Mouse (Mus musculus) neural tube, embryonic 14.5 days (tissue): Measurements from ENCODE around the gene Pappa. TPM values are rescaled to one million over a fixed set of nuclear protein-coding genes. Genes with fewer than 3 reads are reported as not detected.

Experiments
- ATAC-seq: fragments of 200-750 bp; cut with Nextera tagmentation; 2 replicates; pipeline ENCODE4 v1.8.0; 2017; ENCODE audit warnings: low read depth, mild to moderate bottlenecking, moderate TSS enrichment, moderate library complexity
- H3K27ac ChIP-seq: fragments of 300-500 bp; sonication (generic); 2 replicates; pipeline ENCODE4 v1.5.1; 2014; ENCODE audit warnings: low read depth, mild to moderate bottlenecking, control low read depth, low read length, moderate library complexity, mixed read lengths
- H3K27me3 ChIP-seq: fragments of 300-500 bp; sonication (generic); 2 replicates; pipeline ENCODE4 v1.6.1; 2014; ENCODE audit warnings: low read length; ENCODE audit not compliant: control insufficient read depth, insufficient read depth
- H3K36me3 ChIP-seq: fragments of 300-500 bp; sonication (generic); 2 replicates; pipeline ENCODE4 v1.6.1; 2014; ENCODE audit warnings: low read length, mixed read lengths; ENCODE audit not compliant: control insufficient read depth, insufficient read depth
- H3K4me1 ChIP-seq: fragments of 300-500 bp; sonication (generic); 2 replicates; pipeline ENCODE4 v1.6.1; 2014; ENCODE audit warnings: low read length; ENCODE audit not compliant: control insufficient read depth, insufficient read depth
- H3K4me2 ChIP-seq: fragments of 300-500 bp; sonication (generic); 2 replicates; pipeline ENCODE4 v1.6.1; 2014; ENCODE audit warnings: mild to moderate bottlenecking, low read depth, low read length, control low read depth
- H3K4me3 ChIP-seq: fragments of 300-500 bp; sonication (generic); 2 replicates; pipeline ENCODE4 v1.5.1; 2014; ENCODE audit warnings: low read depth, low read length, control low read depth, mixed read lengths
- H3K9ac ChIP-seq: fragments of 300-500 bp; sonication (generic); replicated peaks from 2 replicates; pipeline ENCODE4 v1.6.1; 2014; ENCODE audit warnings: low read depth, mild to moderate bottlenecking, control low read depth, low read length, mixed read lengths
- H3K9me3 ChIP-seq: fragments of 300-500 bp; sonication (generic); 2 replicates; pipeline ENCODE4 v1.6.1; 2016; ENCODE audit warnings: low read length; ENCODE audit not compliant: control insufficient read depth
- WGBS: fragments of 180-500 bp; shearing (Covaris S2); extraction: QIAGEN DNeasy Blood & Tissue Kit; methylation state at CpG from one replicate; pipeline ENCODE4 v1.1.7; 2014; 5-methylcytosine and 5-hydroxymethylcytosine counted together
- polyA plus RNA-seq: library from polyadenylated mRNA; unstranded; fragments of >200 nt; fragmentation: Nextera tagmentation; extraction: Ambion mirVana; gene quantifications from 2 replicates; pipeline ENCODE4 v1.2.1, GENCODE M21; 2014

Gene Pappa
- polyA plus RNA-seq, 1 experiment from 2014 or later: 1.2 TPM

GRCm38 (mm10) chr4:65289247-65289646 is 165.3 kb downstream of the Pappa start:
- 60% methylated on average over 3 of the region's 3 CpGs for WGBS
- Histone ChIP-seq H3K36me3 (no peaks in the 10 kb centered on the region), H3K9me3 (no peaks in the 10 kb centered on the region), H3K4me2 (no peak overlapping the region), H3K9ac (no peak overlapping the region), H3K4me3 (no peak overlapping the region), H3K27me3 (no peaks in the 10 kb centered on the region), H3K4me1 (no peaks in the 10 kb centered on the region), H3K27ac (no peak overlapping the region)
- ATAC-seq: no peak

- H3K9me3 ChIP-seq: no peaks in the 10 kb centered on the region
- H3K9ac ChIP-seq: no peak overlapping the region
- no peaks in the 10 kb centered on the region for H3K27me3 ChIP-seq
- H3K36me3 ChIP-seq: no peaks in the 10 kb centered on the region
- no peaks in the 10 kb centered on the region for H3K4me1 ChIP-seq
- H3K27ac ChIP-seq: no peak overlapping the region
- 68% methylated on average over 1 of the region's 1 CpGs for WGBS
- ATAC-seq: no peak
- no peak overlapping the region for H3K4me3 ChIP-seq
- H3K4me2 ChIP-seq: no peak overlapping the region
Measured at GRCm38 (mm10) chr4:65295741-65296140, 171.8 kb downstream of the Pappa start.

- ATAC-seq: no peak
- H3K27me3 ChIP-seq: no peaks in the 10 kb centered on the region
- no peak overlapping the region for H3K4me2 ChIP-seq
- no peaks in the 10 kb centered on the region for H3K4me1 ChIP-seq
- H3K36me3 ChIP-seq: no peaks in the 10 kb centered on the region
- no peak overlapping the region for H3K27ac ChIP-seq
- H3K9ac ChIP-seq: no peak overlapping the region
- no peaks in the 10 kb centered on the region for H3K9me3 ChIP-seq
- 31% methylated on average over 7 of the region's 7 CpGs for WGBS
- H3K4me3 ChIP-seq: no peak overlapping the region
Measured at GRCm38 (mm10) chr4:65296356-65296967, 172.5 kb downstream of the Pappa start.

- Histone ChIP-seq H3K9me3 (no peaks in the 10 kb centered on the region), H3K4me3 (no peak overlapping the region), H3K9ac (no peak overlapping the region), H3K4me2 (no peak overlapping the region), H3K36me3 (no peaks in the 10 kb centered on the region), H3K4me1 (no peaks in the 10 kb centered on the region), H3K27ac (no peak overlapping the region), H3K27me3 (no peaks in the 10 kb centered on the region)
- ATAC-seq: peak; percentile 9; the same call in 1 of the 2 replicates
- WGBS: 9% methylated on average over 13 of the region's 13 CpGs
Measured at GRCm38 (mm10) chr4:65296968-65297499, 173.1 kb downstream of the Pappa start.

GRCm38 (mm10) chr4:65298212-65299181 is 174.5 kb downstream of the Pappa start:
- ATAC-seq: no peak
- no peaks in the 10 kb centered on the region for H3K9me3 ChIP-seq
- 42% methylated on average over 9 of the region's 9 CpGs for WGBS

GRCm38 (mm10) chr4:65299365-65299764 is 175.4 kb downstream of the Pappa start:
- no peaks in the 10 kb centered on the region for H3K4me1 ChIP-seq
- H3K4me3 ChIP-seq: no peak overlapping the region
- H3K36me3 ChIP-seq: no peaks in the 10 kb centered on the region
- no peak overlapping the region for H3K4me2 ChIP-seq
- 70% methylated on average over 1 of the region's 1 CpGs for WGBS
- H3K9ac ChIP-seq: no peak overlapping the region
- H3K9me3 ChIP-seq: no peaks in the 10 kb centered on the region
- no peaks in the 10 kb centered on the region for H3K27me3 ChIP-seq
- no peak for ATAC-seq
- no peak overlapping the region for H3K27ac ChIP-seq

More at GRCm38 (mm10) chr4:65298212-65299181, 174.5 kb downstream of the Pappa start:
- Histone ChIP-seq H3K4me3 (no peak overlapping the region), H3K27me3 (no peaks in the 10 kb centered on the region), H3K4me2 (no peak overlapping the region), H3K27ac (no peak overlapping the region), H3K9ac (no peak overlapping the region), H3K4me1 (no peaks in the 10 kb centered on the region), H3K36me3 (no peaks in the 10 kb centered on the region)

GRCm38 (mm10) chr4:65300431-65300830 is 176.5 kb downstream of the Pappa start:
- Histone ChIP-seq H3K9me3 (no peaks in the 10 kb centered on the region), H3K4me2 (no peak overlapping the region), H3K36me3 (no peaks in the 10 kb centered on the region), H3K4me3 (no peak overlapping the region), H3K27ac (no peak overlapping the region), H3K27me3 (no peaks in the 10 kb centered on the region), H3K4me1 (no peaks in the 10 kb centered on the region), H3K9ac (no peak overlapping the region)
- WGBS: 74% methylated on average over 3 of the region's 3 CpGs
- no peak for ATAC-seq

GRCm38 (mm10) chr4:65302666-65303065 is 178.7 kb downstream of the Pappa start:
- H3K9me3 ChIP-seq: no peaks in the 10 kb centered on the region
- 68% methylated on average over 3 of the region's 3 CpGs for WGBS

More at GRCm38 (mm10) chr4:65302666-65303065, 178.7 kb downstream of the Pappa start:
- Histone ChIP-seq H3K36me3 (no peaks in the 10 kb centered on the region), H3K4me3 (no peak overlapping the region), H3K4me2 (no peak overlapping the region), H3K4me1 (no peaks in the 10 kb centered on the region), H3K27me3 (no peaks in the 10 kb centered on the region), H3K9ac (no peak overlapping the region), H3K27ac (no peak overlapping the region)
- no peak for ATAC-seq
